8 mouse cellular contexts compared by ENCODE assay signal in genomic region chr5:110107581-110108304, GRCm38 (mm10). TPM values are rescaled to one million over a fixed set of nuclear protein-coding genes. Genes with fewer than 3 reads are reported as not detected.
DNase-seq lines count a peak whose midpoint lies in the region; ATAC-seq and TF ChIP-seq lines count a peak whose summit lies in the region.

Gene Gtpbp6 (minus strand): TSS chr5:110108197.

- peak within 1 kb of the TSS; percentile 97 for H3K27ac ChIP-seq in forebrain, embryonic 16.5 days (ENCODE audit: low read length)
- H3K27ac ChIP-seq in layer of hippocampus, adult 2 months, result peak within 1 kb of the TSS; percentile 99
- peak within 1 kb of the TSS; percentile 99 for H3K27ac ChIP-seq in lung, embryonic 14.5 days (ENCODE audit: low read depth)
- H3K27ac ChIP-seq in olfactory bulb, adult 2 months (ENCODE audit: insufficient read depth, low read depth, low read length), result peak within 1 kb of the TSS; percentile 90
- peak within 1 kb of the TSS; percentile 50 for H3K27ac ChIP-seq in thymus, adult 2 months (ENCODE audit: control insufficient read depth, insufficient read depth, low read length)

- intact Hi-C loops in heart, postnatal 36 days (cut with DNase I), result loop anchor here (5.0 kb wide), 1 partner anchor 70 kb away; the partner anchor contains the start of gene Golga3

- H3K27me3 ChIP-seq in G1E (ENCODE audit: insufficient read depth, low read length), result no peaks in the 10 kb centered on the region
- H3K27me3 ChIP-seq in forebrain, embryonic 16.5 days (replicated peaks; ENCODE audit: control insufficient read depth, insufficient read depth, low read length), result no peaks in the 10 kb centered on the region
- H3K27me3 ChIP-seq in lung, embryonic 14.5 days (ENCODE audit: insufficient read depth, low read length), result no peaks in the 10 kb centered on the region
- no peaks in the 10 kb centered on the region for H3K27me3 ChIP-seq in thymus, adult 2 months (ENCODE audit: control insufficient read depth, insufficient read depth, low read length)

- H3K4me3 ChIP-seq in G1E (ENCODE audit: low read depth, low read length), result peak within 1 kb of the TSS; percentile 87
- H3K4me3 ChIP-seq in forebrain, embryonic 16.5 days (replicated peaks; ENCODE audit: low read length), result peak within 1 kb of the TSS; percentile 77
- H3K4me3 ChIP-seq in layer of hippocampus, adult 2 months, result peak within 1 kb of the TSS; percentile 74
- H3K4me3 ChIP-seq in lung, embryonic 14.5 days (ENCODE audit: low read depth, low read length), result peak within 1 kb of the TSS; percentile 78
- peak within 1 kb of the TSS; percentile 97 for H3K4me3 ChIP-seq in olfactory bulb, adult 2 months (ENCODE audit: insufficient read depth, low read depth, low read length)
- H3K4me3 ChIP-seq in thymus, adult 2 months (ENCODE audit: control insufficient read depth, insufficient read depth, low read length), result peak within 1 kb of the TSS; percentile 93

- TF ChIP-seq CTCF in G1E (IDR thresholded peaks at IDR 0.05; ENCODE audit: low read depth, low read length), result no peak
- no peak for TF ChIP-seq CTCF in layer of hippocampus, adult 2 months (conservative IDR thresholded peaks at IDR 0.05)
- no peak for TF ChIP-seq CTCF in lung, embryonic 14.5 days (IDR thresholded peaks at IDR 0.05; ENCODE audit: low read depth)
- 0 out of 2 replicates have a peak, but pooled peaks have one; percentile 4 for TF ChIP-seq CTCF in olfactory bulb, adult 2 months (IDR thresholded peaks at IDR 0.05; ENCODE audit: insufficient read depth, low read depth, low read length)
- TF ChIP-seq CTCF in thymus, adult 2 months (IDR thresholded peaks at IDR 0.05; ENCODE audit: borderline replicate concordance, control insufficient read depth, extremely low read depth, insufficient read depth, low read length, poor library complexity), result peak; percentile 40; the same call in 1 of the 2 replicates

- under 1% methylated on average over 71 of the region's 71 CpGs for WGBS in forebrain, embryonic 16.5 days
- under 1% methylated on average over 71 of the region's 71 CpGs for WGBS in lung, embryonic 14.5 days
- under 1% methylated on average over 71 of the region's 71 CpGs for WGBS in olfactory bulb, adult 2 months
- WGBS in thymus, adult 2 months, result under 1% methylated on average over 71 of the region's 71 CpGs

- peak; percentile 91 for DNase-seq in G1E (ENCODE audit: low spot score)
- peak; percentile 92 to 97 for DNase-seq in cerebellum, adult 18-20 months
- DNase-seq in heart, postnatal 36 days, result peak; percentile 91 to 94
- DNase-seq in layer of hippocampus, adult 2 months (ENCODE audit: low spot score in 2 of 2), result peak; percentile 92 to 97
- peak; percentile 97 for DNase-seq in lung, embryonic 14.5 days
- DNase-seq in thymus, adult 2 months, result peak; percentile 96

- peaks cover 48% of the 10 kb centered on the region for H3K36me3 ChIP-seq in G1E (replicated peaks)
- H3K36me3 ChIP-seq in forebrain, embryonic 16.5 days (ENCODE audit: control insufficient read depth, insufficient read depth), result peaks cover 34% of the 10 kb centered on the region
- H3K36me3 ChIP-seq in lung, embryonic 14.5 days (ENCODE audit: insufficient read depth), result peaks cover 46% of the 10 kb centered on the region
- H3K36me3 ChIP-seq in thymus, adult 2 months (ENCODE audit: control insufficient read depth, insufficient read depth, low read length), result peaks cover 4% of the 10 kb centered on the region; the same call in 1 of the 2 replicates

- peak within 1 kb of the TSS; percentile 81 for H3K9ac ChIP-seq in forebrain, embryonic 16.5 days (replicated peaks; ENCODE audit: low read depth, low read length)
- peak within 1 kb of the TSS; percentile 89 for H3K9ac ChIP-seq in lung, embryonic 14.5 days

- peak within 1 kb of the TSS; percentile 86 for H3K4me2 ChIP-seq in forebrain, embryonic 16.5 days (ENCODE audit: low read length)
- H3K4me2 ChIP-seq in lung, embryonic 14.5 days, result peak within 1 kb of the TSS; percentile 85

- H3K9me3 ChIP-seq in G1E (replicated peaks), result peaks cover 38% of the 10 kb centered on the region
- H3K9me3 ChIP-seq in forebrain, embryonic 16.5 days (ENCODE audit: control insufficient read depth, low read length), result 0 out of 2 replicates have a peak, but pooled peaks cover 2% of the 10 kb centered on the region
- peaks cover 5% of the 10 kb centered on the region; the same call in 1 of the 2 replicates for H3K9me3 ChIP-seq in lung, embryonic 14.5 days (ENCODE audit: low read depth, low read length)

- peak; percentile 82 for TF ChIP-seq POLR2A in olfactory bulb, adult 2 months (IDR thresholded peaks at IDR 0.05; ENCODE audit: insufficient read depth, low read depth, low read length)
- TF ChIP-seq POLR2A in thymus, adult 2 months (IDR thresholded peaks at IDR 0.05; ENCODE audit: control insufficient read depth, extremely low read depth, insufficient read depth, low read length, poor library complexity), result peak; percentile 50

- H3K4me1 ChIP-seq in G1E (ENCODE audit: insufficient read depth, low read depth, low read length), result peaks cover 49% of the 10 kb centered on the region
- peaks cover 15% of the 10 kb centered on the region for H3K4me1 ChIP-seq in forebrain, embryonic 16.5 days (replicated peaks; ENCODE audit: control insufficient read depth, insufficient read depth, low read length)
- H3K4me1 ChIP-seq in lung, embryonic 14.5 days (ENCODE audit: insufficient read depth), result peaks cover 7% of the 10 kb centered on the region; the same call in 1 of the 2 replicates
- peaks cover 13% of the 10 kb centered on the region for H3K4me1 ChIP-seq in olfactory bulb, adult 2 months (ENCODE audit: control insufficient read depth, insufficient read depth, low read length)
- H3K4me1 ChIP-seq in thymus, adult 2 months (replicated peaks; ENCODE audit: control insufficient read depth, insufficient read depth, low read length), result peaks cover 13% of the 10 kb centered on the region

- peak; percentile 80 for ATAC-seq in G1E (ENCODE audit: extremely low read depth, insufficient number of reproducible peaks, low FRiP score, poor library complexity, severe bottlenecking)
- ATAC-seq in forebrain, embryonic 16.5 days, result peak; percentile 78
- ATAC-seq in lung, embryonic 14.5 days (ENCODE audit: insufficient read depth), result peak; percentile 86

RNA-seq across cellular contexts. Expression of gene Gtpbp6, which starts in this region (rescaled TPM):
- total RNA-seq in G1E (2014; fragmentation: Nextera tagmentation) (16.6 and 17.0 TPM in 2 replicates), G1E (2017) (17.5 and 17.8 TPM in 2 replicates)
- polyA plus RNA-seq in G1E (2012), result 35.6 and 40.9 TPM in 2 replicates
- polyA plus RNA-seq in forebrain, embryonic 16.5 days (2015; fragmentation: Nextera tagmentation; extraction: Ambion mirVana), result 61.7 and 68.9 TPM in 2 replicates
- total RNA-seq in heart, postnatal 36 days (2021), result 10 to 100 TPM; 27.2 to 28.8 TPM
- 10 to 100 TPM; 77.3 to 85.6 TPM for total RNA-seq in layer of hippocampus, adult 2 months (2021)
- polyA plus RNA-seq in lung, embryonic 14.5 days (2014; fragmentation: Nextera tagmentation; extraction: Ambion mirVana), result 26.2 and 29.8 TPM in 2 replicates
- polyA plus RNA-seq in olfactory bulb, adult 2 months (2012; ENCODE audit: insufficient read depth, insufficient read length, low replicate concordance, missing spikeins), result not detected in 2 replicates
- polyA plus RNA-seq in thymus, adult 2 months (2012; rRNA removed), result 260 and 301 TPM in 2 replicates

Comparison
In these comparisons a context has a peak if more than half of its experiments do, and no peak if none do; other contexts are left out.
1. Peak in every context shown above with its lines: DNase-seq, ATAC-seq, H3K4me3 ChIP-seq and H3K27ac ChIP-seq.
2. RNA of gene Gtpbp6 (polyA plus RNA-seq): 260 to 301 TPM in thymus, adult 2 months, 61.7 to 68.9 TPM in forebrain, embryonic 16.5 days, 35.6 to 40.9 TPM in G1E and 26.2 to 29.8 TPM in lung, embryonic 14.5 days; not detected in olfactory bulb, adult 2 months; every median in the first group is over 10 times any median in the second.
3. CTCF ChIP-seq: peak in olfactory bulb, adult 2 months (single experiment) and thymus, adult 2 months (single experiment); none in G1E (single experiment), layer of hippocampus, adult 2 months (single experiment) and lung, embryonic 14.5 days (single experiment).